Mouse (Mus musculus): ENCODE measurements around the gene Spef1. TPM values are rescaled to one million over a fixed set of nuclear protein-coding genes. Genes with fewer than 3 reads are reported as not detected.

Gene Spef1
- polyA plus RNA-seq, 1 experiment from 2014 or later: 11.5 TPM

DNA sequence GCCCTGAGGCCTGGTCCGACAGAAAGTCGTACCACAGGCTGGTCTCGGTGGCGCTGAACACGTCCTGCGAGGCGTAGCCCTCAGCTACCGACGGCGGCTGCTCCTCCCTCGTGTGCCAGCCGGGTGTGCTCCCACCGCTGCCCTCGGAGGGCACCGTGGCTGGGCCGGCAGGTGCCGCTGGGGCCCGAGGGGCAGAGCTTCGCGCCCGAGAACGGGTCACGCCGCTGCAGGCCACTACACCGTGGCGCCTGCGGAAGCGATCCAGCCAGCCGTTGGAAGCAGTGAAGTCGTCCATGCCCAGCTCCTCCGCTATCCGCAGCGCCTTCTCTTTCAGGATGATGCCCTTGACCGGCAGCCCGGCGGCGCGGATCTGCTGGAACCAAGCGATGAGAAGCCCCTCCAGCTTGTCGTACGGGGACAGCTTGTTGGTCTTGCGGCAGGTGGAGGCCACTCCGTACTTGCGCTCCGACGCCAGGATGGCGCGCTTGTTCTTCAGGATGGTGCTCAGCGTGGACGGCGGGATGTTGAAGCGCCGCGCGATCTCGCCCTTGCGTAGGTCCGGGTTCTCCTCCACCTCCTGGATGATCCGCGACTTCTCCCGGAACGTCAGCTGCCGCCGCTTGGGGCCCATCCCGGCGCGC lies 7.7 kb downstream of the Spef1 start:
- under 1% methylated on average over 67 of the region's 67 CpGs for WGBS
- Histone ChIP-seq H3K9me3 (no peaks in the 10 kb centered on the region), H3K9ac (replicated peaks) (peak overlapping the region; percentile 97), H3K4me1 (replicated peaks) (peaks cover 50% of the 10 kb centered on the region), H3K27ac (peak overlapping the region; percentile 96), H3K36me3 (0 out of 2 replicates have a peak, but pooled peaks cover 11% of the 10 kb centered on the region), H3K4me3 (replicated peaks) (peak overlapping the region; percentile 88), H3K4me2 (replicated peaks) (peak overlapping the region; percentile 98), H3K27me3 (no peaks in the 10 kb centered on the region)
- peak; percentile 73 for ATAC-seq

DNA sequence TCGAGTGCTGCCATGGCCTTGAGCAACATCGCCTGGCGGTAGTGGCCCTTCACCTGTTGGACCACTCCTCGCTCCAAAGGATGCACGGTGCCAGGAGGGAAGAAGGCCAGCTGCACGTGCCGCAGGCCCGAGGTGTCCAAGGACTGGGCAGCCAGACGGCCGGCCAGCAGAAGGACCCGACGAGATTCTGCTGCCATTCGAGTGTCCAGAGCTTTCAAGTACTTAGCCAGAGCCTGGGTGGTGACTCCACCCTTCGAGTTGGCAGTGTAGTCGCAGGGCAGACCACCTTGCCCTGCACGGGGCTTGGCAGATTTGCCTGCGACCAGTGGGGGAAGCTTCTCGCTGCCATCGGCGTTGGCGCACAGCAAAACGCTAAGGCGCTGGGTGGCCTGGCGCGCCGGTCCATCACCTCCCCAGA lies 8.2 kb downstream of the Spef1 start:
- ATAC-seq: peak; percentile 2; the same call in 1 of the 2 replicates
- 23% methylated on average over 26 of the region's 26 CpGs for WGBS

DNA sequence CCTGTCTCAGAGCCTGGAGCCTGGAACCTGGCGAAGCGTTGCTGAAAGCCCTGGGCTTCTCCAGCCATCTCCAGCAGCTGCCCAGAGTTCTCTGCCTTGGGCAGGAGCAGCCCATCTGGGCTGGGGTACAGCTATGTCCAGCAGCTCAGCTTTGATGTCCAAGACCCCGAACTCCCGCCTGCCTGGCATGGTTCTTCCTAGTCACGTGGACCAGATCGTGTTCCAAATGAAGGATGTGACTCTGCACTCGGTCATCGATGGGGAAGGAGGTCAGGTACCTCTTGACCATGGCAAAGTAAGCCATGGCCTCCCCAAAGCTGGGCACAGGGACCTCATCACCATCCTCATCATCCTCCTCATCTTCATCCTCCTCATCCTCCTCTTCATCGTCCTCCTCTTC lies 9.2 kb downstream of the Spef1 start:
- 84% methylated on average over 9 of the region's 9 CpGs for WGBS
- Histone ChIP-seq H3K4me2 (replicated peaks) (peak overlapping the region; percentile 98), H3K27ac (0 out of 2 replicates have a peak overlapping the region, but pooled peaks have one; percentile 19), H3K4me3 (replicated peaks) (peak overlapping the region; percentile 88), H3K9ac (replicated peaks) (peak overlapping the region; percentile 97), H3K36me3 (0 out of 2 replicates have a peak, but pooled peaks cover 11% of the 10 kb centered on the region), H3K4me1 (replicated peaks) (peaks cover 64% of the 10 kb centered on the region), H3K9me3 (no peaks in the 10 kb centered on the region), H3K27me3 (peaks cover 8% of the 10 kb centered on the region)
- ATAC-seq: no peak

More for the DNA sequence above, 8.2 kb downstream of the Spef1 start:
- H3K4me2 ChIP-seq (replicated peaks): peak overlapping the region; percentile 98
- no peaks in the 10 kb centered on the region for H3K9me3 ChIP-seq
- no peaks in the 10 kb centered on the region for H3K27me3 ChIP-seq
- 0 out of 2 replicates have a peak, but pooled peaks cover 11% of the 10 kb centered on the region for H3K36me3 ChIP-seq
- peak overlapping the region; percentile 88 for H3K4me3 ChIP-seq (replicated peaks)
- H3K27ac ChIP-seq: peak overlapping the region; percentile 96
- H3K9ac ChIP-seq (replicated peaks): peak overlapping the region; percentile 97
- peaks cover 55% of the 10 kb centered on the region for H3K4me1 ChIP-seq (replicated peaks)

DNA sequence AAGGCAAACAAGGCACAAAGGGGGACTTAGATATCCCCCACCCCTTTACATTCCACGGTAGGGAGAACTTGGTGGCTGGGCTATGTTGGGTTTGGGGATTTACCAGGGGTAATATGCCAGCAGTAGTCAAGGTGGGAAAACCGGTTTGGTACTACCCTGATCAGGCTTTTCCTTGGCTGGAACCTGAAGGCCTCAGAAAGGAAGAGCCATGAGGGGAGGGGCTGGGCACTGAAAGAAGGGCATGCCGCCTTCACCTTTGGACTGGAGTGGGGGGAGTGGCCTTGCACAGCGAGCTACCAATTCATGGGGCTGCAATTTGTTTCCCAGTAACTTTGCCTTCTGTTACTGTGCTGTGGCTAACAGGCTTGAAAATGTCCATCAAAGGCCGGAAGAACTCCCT lies 10.6 kb downstream of the Spef1 start:
- H3K27me3 ChIP-seq: peaks cover 22% of the 10 kb centered on the region
- H3K4me2 ChIP-seq (replicated peaks): peak overlapping the region; percentile 98
- peak overlapping the region; percentile 97; the same call in 1 of the 2 replicates for H3K9ac ChIP-seq (replicated peaks)
- ATAC-seq: no peak
- WGBS: 69% methylated on average over 5 of the region's 5 CpGs
- no peak overlapping the region for H3K27ac ChIP-seq
- H3K4me3 ChIP-seq (replicated peaks): peak overlapping the region; percentile 88; the same call in 1 of the 2 replicates
- peaks cover 12% of the 10 kb centered on the region for H3K36me3 ChIP-seq
- H3K4me1 ChIP-seq (replicated peaks): peaks cover 67% of the 10 kb centered on the region
- no peaks in the 10 kb centered on the region for H3K9me3 ChIP-seq

DNA sequence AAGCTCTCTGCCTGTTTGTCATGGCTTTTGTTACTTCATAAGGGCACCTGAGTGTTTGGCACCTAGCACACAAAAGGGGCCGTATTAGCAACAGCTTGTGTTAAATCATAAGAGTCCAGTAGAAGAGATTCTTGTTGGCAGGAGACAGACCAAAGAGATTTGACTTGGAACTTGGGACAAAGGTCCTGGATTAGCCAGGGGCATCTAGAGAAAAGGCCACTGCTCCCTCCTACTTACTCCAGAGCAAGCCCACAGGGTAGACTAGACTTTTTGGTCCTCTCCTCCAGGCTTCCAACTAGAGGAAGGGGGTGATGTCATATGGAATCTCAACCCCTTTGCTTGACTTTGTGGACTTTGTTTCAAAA lies 11.2 kb downstream of the Spef1 start:
- H3K27ac ChIP-seq: no peak overlapping the region
- 0 out of 2 replicates have a peak overlapping the region, but pooled peaks have one; percentile 98 for H3K4me2 ChIP-seq (replicated peaks)
- H3K4me1 ChIP-seq (replicated peaks): peaks cover 73% of the 10 kb centered on the region
- no peak overlapping the region for H3K4me3 ChIP-seq (replicated peaks)
- H3K9ac ChIP-seq (replicated peaks): no peak overlapping the region
- 98% methylated on average over 1 of the region's 1 CpGs for WGBS
- H3K9me3 ChIP-seq: no peaks in the 10 kb centered on the region
- H3K36me3 ChIP-seq: peaks cover 18% of the 10 kb centered on the region
- ATAC-seq: no peak
- H3K27me3 ChIP-seq: peaks cover 28% of the 10 kb centered on the region

DNA sequence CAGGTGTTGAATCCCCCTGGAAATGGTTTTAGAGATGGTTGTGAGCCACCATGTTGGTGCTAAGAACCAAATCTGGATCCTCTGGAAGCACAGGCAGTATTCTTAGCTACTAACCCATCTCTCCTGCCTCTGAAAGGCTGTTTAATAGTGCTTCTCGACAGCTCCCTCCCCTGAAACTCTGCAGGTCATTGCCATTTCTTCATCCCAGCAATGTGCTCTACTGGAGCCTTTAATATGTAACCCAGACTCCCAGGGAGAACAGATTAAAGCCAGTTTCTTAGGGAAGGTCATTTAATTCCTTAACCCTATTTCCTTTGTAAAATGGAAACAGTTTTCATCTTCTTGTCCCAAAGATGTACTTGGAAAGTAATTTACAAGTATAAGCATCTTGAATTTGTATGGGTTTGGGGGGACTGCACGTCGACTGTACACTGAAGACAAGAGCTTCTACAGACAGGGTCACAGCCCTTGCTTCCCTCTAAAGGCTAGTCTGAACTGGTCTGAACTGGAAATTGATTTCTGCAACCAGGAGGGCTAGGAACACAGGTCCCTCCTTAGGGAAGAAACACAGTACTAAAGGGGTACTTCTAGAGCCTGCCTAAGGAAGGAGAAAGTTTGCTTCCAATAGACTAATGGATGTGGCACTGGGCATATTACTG lies 11.7 kb downstream of the Spef1 start:
- Histone ChIP-seq H3K4me2 (replicated peaks) (peak overlapping the region; percentile 81; the same call in 1 of the 2 replicates), H3K9ac (replicated peaks) (no peak overlapping the region), H3K27ac (0 out of 2 replicates have a peak overlapping the region, but pooled peaks have one; percentile 14), H3K36me3 (peaks cover 21% of the 10 kb centered on the region), H3K9me3 (no peaks in the 10 kb centered on the region), H3K4me1 (replicated peaks) (peaks cover 75% of the 10 kb centered on the region), H3K27me3 (peaks cover 33% of the 10 kb centered on the region), H3K4me3 (replicated peaks) (no peak overlapping the region)
- WGBS: 73% methylated on average over 3 of the region's 3 CpGs
- ATAC-seq: no peak

DNA sequence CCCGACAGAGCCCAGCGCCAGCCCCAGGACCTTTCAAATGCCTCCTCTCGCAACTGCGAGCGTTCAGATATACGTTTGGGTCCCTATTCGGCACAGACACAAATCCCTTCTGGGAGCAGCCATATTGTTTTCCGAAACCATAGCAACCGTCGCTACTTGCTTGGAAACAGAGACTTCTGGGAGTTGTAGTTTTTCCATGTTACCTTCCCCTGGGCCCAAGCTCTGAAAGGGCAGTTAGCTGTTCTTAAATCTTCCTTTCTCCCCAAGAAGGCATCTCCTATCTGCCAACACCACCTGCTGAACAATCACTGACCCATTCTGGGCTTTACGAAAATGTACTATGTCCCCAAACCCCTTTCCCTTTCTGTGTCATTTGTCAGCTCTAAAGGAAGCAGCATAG lies 12.4 kb downstream of the Spef1 start:
- no peaks in the 10 kb centered on the region for H3K9me3 ChIP-seq
- H3K4me3 ChIP-seq (replicated peaks): peak overlapping the region; percentile 45
- peak overlapping the region; percentile 50; the same call in 1 of the 2 replicates for H3K9ac ChIP-seq (replicated peaks)
- H3K36me3 ChIP-seq: peaks cover 21% of the 10 kb centered on the region
- H3K4me2 ChIP-seq (replicated peaks): peak overlapping the region; percentile 81
- peaks cover 36% of the 10 kb centered on the region for H3K27me3 ChIP-seq
- ATAC-seq: peak; percentile 57
- 0 out of 2 replicates have a peak overlapping the region, but pooled peaks have one; percentile 14 for H3K27ac ChIP-seq
- 3% methylated on average over 11 of the region's 11 CpGs for WGBS
- H3K4me1 ChIP-seq (replicated peaks): peaks cover 75% of the 10 kb centered on the region

DNA sequence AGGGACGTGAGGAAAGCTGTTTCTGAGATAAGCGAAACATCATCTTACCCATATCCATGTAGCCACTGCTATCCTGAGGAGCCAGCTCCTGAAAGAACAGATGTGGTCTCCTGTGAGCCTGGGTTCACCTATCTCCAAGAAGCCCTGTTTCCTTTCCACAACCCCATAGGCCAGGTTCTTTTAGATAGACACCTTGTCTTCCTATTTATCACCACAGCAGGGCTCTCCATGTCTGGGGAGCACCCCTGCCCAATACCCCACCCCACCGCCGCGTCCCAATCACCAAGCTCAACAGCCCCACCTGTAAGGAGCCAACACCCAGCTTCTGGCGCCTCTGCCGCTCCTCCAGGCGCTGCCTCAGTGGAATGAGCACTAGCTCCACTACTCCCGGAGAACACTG lies 14.8 kb downstream of the Spef1 start:
- no peak overlapping the region for H3K9ac ChIP-seq (replicated peaks)
- peaks cover 56% of the 10 kb centered on the region for H3K4me1 ChIP-seq (replicated peaks)
- H3K36me3 ChIP-seq: peaks cover 12% of the 10 kb centered on the region
- ATAC-seq: no peak
- H3K27ac ChIP-seq: no peak overlapping the region
- WGBS: 54% methylated on average over 9 of the region's 9 CpGs
- no peaks in the 10 kb centered on the region for H3K9me3 ChIP-seq
- no peak overlapping the region for H3K4me2 ChIP-seq (replicated peaks)
- peaks cover 36% of the 10 kb centered on the region for H3K27me3 ChIP-seq
- no peak overlapping the region for H3K4me3 ChIP-seq (replicated peaks)

DNA sequence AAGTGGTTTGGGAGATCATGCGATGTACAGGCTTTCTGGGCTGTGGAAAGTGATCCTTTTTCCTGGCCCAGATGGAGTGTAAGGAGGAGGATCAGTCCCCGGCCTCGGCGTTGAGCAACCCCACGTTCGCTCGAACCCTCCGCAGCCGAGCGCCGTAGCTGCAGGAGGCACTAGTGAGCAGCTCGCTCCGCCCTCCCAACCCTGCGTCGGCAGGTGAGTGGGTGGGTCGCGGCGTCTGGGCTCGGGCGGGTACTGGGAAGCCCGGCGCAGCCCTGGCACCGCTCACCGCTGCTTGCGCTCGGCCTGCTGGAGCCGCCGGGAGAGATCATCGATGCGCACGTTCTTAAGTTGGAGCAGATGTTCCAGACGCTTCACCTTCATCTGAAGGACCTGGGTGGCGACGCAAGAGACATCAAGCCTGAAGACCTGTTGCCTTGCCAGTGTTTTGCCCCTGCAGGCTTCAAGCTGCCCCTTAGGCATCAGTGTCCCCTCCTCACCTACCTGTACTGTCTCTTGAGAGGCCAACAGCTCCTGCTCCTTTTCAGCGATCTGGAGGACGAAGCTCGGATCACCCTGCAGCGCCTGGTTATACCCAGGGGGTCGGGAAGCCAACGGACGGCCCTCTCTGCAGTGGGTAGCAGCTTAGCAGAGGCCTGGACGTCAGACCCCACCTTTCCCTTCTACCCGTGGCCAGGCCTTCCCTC lies 15.5 kb downstream of the Spef1 start:
- 7% methylated on average over 43 of the region's 43 CpGs for WGBS
- Histone ChIP-seq H3K4me1 (replicated peaks) (peaks cover 49% of the 10 kb centered on the region), H3K27ac (no peak overlapping the region), H3K9me3 (no peaks in the 10 kb centered on the region), H3K27me3 (peaks cover 36% of the 10 kb centered on the region), H3K4me3 (replicated peaks) (no peak overlapping the region), H3K4me2 (replicated peaks) (peak overlapping the region; percentile 18), H3K9ac (replicated peaks) (peak overlapping the region; percentile 25; the same call in 1 of the 2 replicates), H3K36me3 (peaks cover 10% of the 10 kb centered on the region)
- no peak for ATAC-seq

DNA sequence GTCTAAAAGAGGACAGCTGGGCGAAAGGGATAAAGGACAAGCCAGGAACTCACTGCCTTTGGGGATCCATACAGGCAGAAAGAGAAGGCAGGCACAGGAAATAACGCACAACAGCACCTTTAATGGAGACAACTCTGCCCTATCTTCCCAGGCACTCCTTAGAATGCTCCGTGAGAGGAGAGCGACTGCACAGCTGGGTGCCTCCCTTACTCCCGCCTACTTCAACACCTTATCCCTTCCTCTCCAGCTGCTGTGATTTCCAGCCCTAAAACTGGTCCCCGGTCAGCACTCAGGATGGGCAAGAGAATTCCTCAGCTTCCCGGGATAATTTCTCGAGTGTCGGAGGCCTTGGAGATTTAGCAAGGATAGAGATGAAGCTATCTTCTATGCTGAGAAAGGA lies 16.1 kb downstream of the Spef1 start:
- H3K4me2 ChIP-seq (replicated peaks): no peak overlapping the region
- H3K4me3 ChIP-seq (replicated peaks): no peak overlapping the region
- H3K36me3 ChIP-seq: peaks cover 10% of the 10 kb centered on the region
- ATAC-seq: no peak
- 0 out of 2 replicates have a peak overlapping the region, but pooled peaks have one; percentile 25 for H3K9ac ChIP-seq (replicated peaks)
- peaks cover 36% of the 10 kb centered on the region for H3K27me3 ChIP-seq
- WGBS: 16% methylated on average over 9 of the region's 9 CpGs
- H3K4me1 ChIP-seq (replicated peaks): peaks cover 43% of the 10 kb centered on the region
- H3K27ac ChIP-seq: no peak overlapping the region
- no peaks in the 10 kb centered on the region for H3K9me3 ChIP-seq

DNA sequence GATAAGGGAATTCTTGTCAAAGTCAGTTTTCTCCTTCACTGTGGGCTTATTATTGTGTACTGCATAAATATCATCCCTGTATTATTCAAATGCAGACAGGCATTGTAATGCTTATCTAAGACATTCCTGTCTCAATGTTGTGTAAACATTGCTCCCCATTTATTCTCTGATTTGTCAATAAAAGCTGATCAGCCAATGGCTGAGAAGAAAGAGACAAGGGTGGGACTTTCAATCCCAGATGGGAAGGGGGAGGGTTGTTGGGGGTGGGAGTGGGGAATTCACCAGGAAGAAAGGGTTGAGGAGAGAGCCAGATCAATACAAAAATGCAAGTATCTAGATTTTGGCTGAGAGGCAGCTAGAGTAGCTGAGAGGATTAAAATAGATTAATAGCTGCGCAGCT lies 18.2 kb downstream of the Spef1 start:
- no peaks in the 10 kb centered on the region for H3K9me3 ChIP-seq
- no peak for ATAC-seq
- H3K4me3 ChIP-seq (replicated peaks): no peak overlapping the region
- H3K27ac ChIP-seq: no peak overlapping the region
- no peak overlapping the region for H3K9ac ChIP-seq (replicated peaks)
- peaks cover 10% of the 10 kb centered on the region for H3K36me3 ChIP-seq
- no peak overlapping the region for H3K4me2 ChIP-seq (replicated peaks)
- H3K4me1 ChIP-seq (replicated peaks): peaks cover 23% of the 10 kb centered on the region
- H3K27me3 ChIP-seq: peaks cover 36% of the 10 kb centered on the region
- 39% methylated on average over 1 of the region's 1 CpGs for WGBS

DNA sequence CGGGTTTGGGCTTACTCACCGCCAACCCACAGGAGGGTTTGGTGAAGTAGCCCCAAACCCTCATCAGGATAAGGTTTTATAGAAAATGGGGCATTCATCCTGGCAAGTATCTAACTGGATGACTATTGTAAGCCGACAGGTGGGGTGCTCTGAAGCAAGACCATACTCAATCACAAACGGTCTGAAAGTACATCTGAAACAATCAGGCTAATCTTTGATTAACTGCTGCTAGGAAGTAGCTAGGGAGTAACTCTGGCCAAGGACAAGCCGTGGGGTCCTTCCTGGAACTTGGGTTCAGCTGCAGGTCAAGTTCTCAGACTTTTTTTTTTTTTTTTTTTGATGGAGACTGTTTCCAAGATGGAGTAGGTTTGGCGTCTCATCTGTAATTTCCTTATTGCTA lies 19.1 kb downstream of the Spef1 start:
- WGBS: 92% methylated on average over 6 of the region's 6 CpGs
- Histone ChIP-seq H3K9ac (replicated peaks) (no peak overlapping the region), H3K4me3 (replicated peaks) (no peak overlapping the region), H3K4me2 (replicated peaks) (no peak overlapping the region), H3K27ac (no peak overlapping the region), H3K9me3 (no peaks in the 10 kb centered on the region), H3K4me1 (replicated peaks) (peaks cover 14% of the 10 kb centered on the region; the same call in 1 of the 2 replicates), H3K36me3 (peaks cover 10% of the 10 kb centered on the region), H3K27me3 (peaks cover 28% of the 10 kb centered on the region)
- no peak for ATAC-seq
